In genomic region chr6:139248920-139249547, GRCm38 (mm10) we compare ENCODE assay signal across 7 mouse cellular contexts.
DNase-seq lines count a peak whose midpoint lies in the region; ATAC-seq lines count a peak whose summit lies in the region.

No protein-coding gene starts in this region.

- no peak overlapping the region for H3K27ac ChIP-seq in embryonic facial prominence, embryonic 14.5 days (replicated peaks; ENCODE audit: low read depth, low read length)
- no peak overlapping the region for H3K27ac ChIP-seq in hindbrain, embryonic 10.5 days

- H3K9me3 ChIP-seq in embryonic facial prominence, embryonic 14.5 days (ENCODE audit: control insufficient read depth, low read length) = no peaks in the 10 kb centered on the region
- no peaks in the 10 kb centered on the region for H3K9me3 ChIP-seq in hindbrain, embryonic 10.5 days

- no peaks in the 10 kb centered on the region for H3K27me3 ChIP-seq in embryonic facial prominence, embryonic 14.5 days (replicated peaks; ENCODE audit: control insufficient read depth, insufficient read depth, low read length)
- no peaks in the 10 kb centered on the region for H3K27me3 ChIP-seq in hindbrain, embryonic 10.5 days (ENCODE audit: insufficient read depth, poor library complexity, severe bottlenecking)

- H3K4me3 ChIP-seq in embryonic facial prominence, embryonic 14.5 days (ENCODE audit: low read depth, low read length) = no peak overlapping the region
- H3K4me3 ChIP-seq in hindbrain, embryonic 10.5 days = no peak overlapping the region

- WGBS in embryonic facial prominence, embryonic 14.5 days = 29% methylated on average over 11 of the region's 11 CpGs
- WGBS in hindbrain, embryonic 10.5 days = 36% methylated on average over 11 of the region's 11 CpGs

- peak overlapping the region; percentile 31 for H3K4me2 ChIP-seq in embryonic facial prominence, embryonic 14.5 days (ENCODE audit: low read depth, low read length)

- H3K9ac ChIP-seq in embryonic facial prominence, embryonic 14.5 days (ENCODE audit: low read depth, low read length) = no peak overlapping the region

- no peaks in the 10 kb centered on the region for H3K4me1 ChIP-seq in embryonic facial prominence, embryonic 14.5 days (ENCODE audit: control insufficient read depth, insufficient read depth, low read length)
- H3K4me1 ChIP-seq in hindbrain, embryonic 10.5 days (replicated peaks) = no peaks in the 10 kb centered on the region

- H3K36me3 ChIP-seq in embryonic facial prominence, embryonic 14.5 days (ENCODE audit: control insufficient read depth, insufficient read depth, low read length) = no peaks in the 10 kb centered on the region
- no peaks in the 10 kb centered on the region for H3K36me3 ChIP-seq in hindbrain, embryonic 10.5 days

- peak; percentile 88 for ATAC-seq in embryonic facial prominence, embryonic 14.5 days (ENCODE audit: low read depth)
- peak; percentile 50; the same call in 1 of the 2 replicates for ATAC-seq in megakaryocyte, adult 5-6 weeks (ENCODE audit: poor library complexity, severe bottlenecking)

- DNase-seq in MN1 (ENCODE audit: low spot score) = peak; percentile 30
- DNase-seq in adrenal gland, postnatal 4 days (ENCODE audit: low spot score in 2 of 2) = peak; percentile 8 to 17
- peak; percentile 86 for DNase-seq in embryonic facial prominence, embryonic 14.5 days (ENCODE audit: low spot score)
- peak; percentile 66 for DNase-seq in hindbrain, embryonic 10.5 days (ENCODE audit: low spot score)
- DNase-seq in layer of hippocampus, postnatal 10 days (ENCODE audit: low spot score in 2 of 2) = peak; percentile 78 to 83
- DNase-seq in right cerebral cortex, postnatal 25 days = peak; percentile 61

Comparison
In these comparisons a context has a peak if more than half of its experiments do, and no peak if none do; other contexts are left out.
1. DNase-seq: peak in every context shown above with its lines; median percentile 86 in embryonic facial prominence, embryonic 14.5 days; 80 in layer of hippocampus, postnatal 10 days; 66 in hindbrain, embryonic 10.5 days; 61 in right cerebral cortex, postnatal 25 days; 30 in MN1; 12 in adrenal gland, postnatal 4 days.